Mouse (Mus musculus): ENCODE measurements around the gene Ctdnep1.

- TF ChIP-seq CTCF (conservative IDR thresholded peaks at IDR 0.05; ENCODE audit: low read length) (no peak), NANOG (IDR thresholded peaks at IDR 0.05; ENCODE audit: borderline replicate concordance, low read length) (no peak), POU5F1 (IDR thresholded peaks at IDR 0.05; ENCODE audit: borderline replicate concordance, low read length) (no peak)
Measured at GRCm38 (mm10) chr11:70010548-70010947, 29.6 kb downstream of the Ctdnep1 start.
